In genomic region chr11:102445264-102445890, GRCm38 (mm10) we compare ENCODE assay signal across 8 mouse cellular contexts. TPM values are rescaled to one million over a fixed set of nuclear protein-coding genes. Genes with fewer than 3 reads are reported as not detected.
A peak's percentile ranks its signal among the peaks of the same experiment; 100 is the strongest.
DNase-seq lines count a peak whose midpoint lies in the region; ATAC-seq lines count a peak whose summit lies in the region.

No protein-coding gene starts in this region.

- DNase-seq in kidney, postnatal 14 days, result peak; percentile 44
- no peak for DNase-seq in kidney, adult 18-20 months
- peak; percentile 67 for DNase-seq in cerebellum, adult 9-11 months
- no peak for DNase-seq in liver, embryonic 13.5 days
- no peak for DNase-seq in natural killer cell, adult 2 months (ENCODE audit: low spot score in 2 of 2)
- no peak for DNase-seq in layer of hippocampus, postnatal 25 days (ENCODE audit: extremely low spot score in 1 of 2, low spot score in 1 of 2)

- H3K27ac ChIP-seq in heart, embryonic 16.5 days (ENCODE audit: low read length), result peak overlapping the region; percentile 89
- no peak overlapping the region for H3K27ac ChIP-seq in liver, embryonic 13.5 days
- peak overlapping the region; percentile 94 for H3K27ac ChIP-seq in stomach, embryonic 15.5 days

- peaks cover 44% of the 10 kb centered on the region for H3K4me1 ChIP-seq in heart, embryonic 16.5 days (ENCODE audit: control insufficient read depth, insufficient read depth, low read length)
- H3K4me1 ChIP-seq in liver, embryonic 13.5 days (replicated peaks), result peaks cover 29% of the 10 kb centered on the region
- peaks cover 43% of the 10 kb centered on the region for H3K4me1 ChIP-seq in stomach, embryonic 15.5 days

- 19% methylated on average over 10 of the region's 10 CpGs for WGBS in heart, embryonic 16.5 days
- 44% methylated on average over 10 of the region's 10 CpGs for WGBS in liver, embryonic 13.5 days (ENCODE audit: insufficient replicate concordance)
- 17% methylated on average over 10 of the region's 10 CpGs for WGBS in stomach, embryonic 15.5 days

- no peak overlapping the region; the same call in 1 of the 2 replicates for H3K9ac ChIP-seq in heart, embryonic 16.5 days (ENCODE audit: low read length)
- H3K9ac ChIP-seq in liver, embryonic 13.5 days, result no peak overlapping the region
- H3K9ac ChIP-seq in stomach, embryonic 15.5 days, result peak overlapping the region; percentile 97; the same call in 1 of the 2 replicates

- no peaks in the 10 kb centered on the region for H3K9me3 ChIP-seq in heart, embryonic 16.5 days (replicated peaks; ENCODE audit: control insufficient read depth, low read length)
- H3K9me3 ChIP-seq in liver, embryonic 13.5 days (replicated peaks), result no peaks in the 10 kb centered on the region
- H3K9me3 ChIP-seq in stomach, embryonic 15.5 days, result no peaks in the 10 kb centered on the region

- ATAC-seq in heart, embryonic 16.5 days (replicated peaks; ENCODE audit: extremely low read depth, insufficient read depth, low FRiP score), result peak; percentile 19; the same call in 1 of the 2 replicates
- no peak for ATAC-seq in liver, embryonic 13.5 days (ENCODE audit: low read depth)
- ATAC-seq in stomach, embryonic 15.5 days (ENCODE audit: insufficient read depth, low FRiP score, low read depth), result peak; percentile 48

- H3K4me2 ChIP-seq in heart, embryonic 16.5 days (ENCODE audit: low read depth, low read length), result peak overlapping the region; percentile 91
- 0 out of 2 replicates have a peak overlapping the region, but pooled peaks have one; percentile 85 for H3K4me2 ChIP-seq in liver, embryonic 13.5 days
- peak overlapping the region; percentile 91 for H3K4me2 ChIP-seq in stomach, embryonic 15.5 days

- H3K27me3 ChIP-seq in heart, embryonic 16.5 days (ENCODE audit: control insufficient read depth, insufficient read depth, low read length), result no peaks in the 10 kb centered on the region
- H3K27me3 ChIP-seq in liver, embryonic 13.5 days, result peaks cover 78% of the 10 kb centered on the region
- no peaks in the 10 kb centered on the region for H3K27me3 ChIP-seq in stomach, embryonic 15.5 days (replicated peaks)

- 0 out of 2 replicates have a peak overlapping the region, but pooled peaks have one; percentile 93 for H3K4me3 ChIP-seq in heart, embryonic 16.5 days (ENCODE audit: low read length)
- H3K4me3 ChIP-seq in liver, embryonic 13.5 days (replicated peaks), result no peak overlapping the region; the same call in 1 of the 2 replicates
- H3K4me3 ChIP-seq in stomach, embryonic 15.5 days (replicated peaks), result peak overlapping the region; percentile 93

- H3K36me3 ChIP-seq in heart, embryonic 16.5 days (ENCODE audit: control insufficient read depth, insufficient read depth), result peaks cover 4% of the 10 kb centered on the region; the same call in 1 of the 2 replicates
- no peaks in the 10 kb centered on the region for H3K36me3 ChIP-seq in liver, embryonic 13.5 days
- peaks cover 12% of the 10 kb centered on the region for H3K36me3 ChIP-seq in stomach, embryonic 15.5 days

RNA-seq across cellular contexts. Expression of gene Fam171a2, which starts 2.1 kb away (rescaled TPM):
- 3.0 and 3.9 TPM in 2 replicates for polyA plus RNA-seq in heart, embryonic 16.5 days (2015; fragmentation: Nextera tagmentation; extraction: Ambion mirVana)
- 0.25 and 0.41 TPM in 2 replicates for polyA plus RNA-seq in liver, embryonic 13.5 days (2015; fragmentation: Nextera tagmentation; extraction: Ambion mirVana)
- 5.5 and 6.1 TPM in 2 replicates for polyA plus RNA-seq in stomach, embryonic 15.5 days (2015; fragmentation: Nextera tagmentation; extraction: Ambion mirVana)
- total RNA-seq in layer of hippocampus, postnatal 25 days (2021), result 100 to 1,000 TPM in 1 of 2 experiments, 10 to 100 TPM in 1; 85.4 to 109 TPM

RNA-seq across cellular contexts. Expression of gene Grn, which starts 15.3 kb away (rescaled TPM):
- polyA plus RNA-seq in heart, embryonic 16.5 days (2015; fragmentation: Nextera tagmentation; extraction: Ambion mirVana), result 215 and 234 TPM in 2 replicates
- polyA plus RNA-seq in liver, embryonic 13.5 days (2015; fragmentation: Nextera tagmentation; extraction: Ambion mirVana), result 59.5 and 63.3 TPM in 2 replicates
- polyA plus RNA-seq in stomach, embryonic 15.5 days (2015; fragmentation: Nextera tagmentation; extraction: Ambion mirVana), result 155 and 161 TPM in 2 replicates
- 10 to 100 TPM; 69.9 to 74.0 TPM for total RNA-seq in layer of hippocampus, postnatal 25 days (2021)

RNA-seq across cellular contexts. Expression of gene Itga2b, which starts 24.5 kb away (rescaled TPM):
- polyA plus RNA-seq in heart, embryonic 16.5 days (2015; fragmentation: Nextera tagmentation; extraction: Ambion mirVana), result 6.5 and 6.6 TPM in 2 replicates
- 41.8 and 45.1 TPM in 2 replicates for polyA plus RNA-seq in liver, embryonic 13.5 days (2015; fragmentation: Nextera tagmentation; extraction: Ambion mirVana)
- polyA plus RNA-seq in stomach, embryonic 15.5 days (2015; fragmentation: Nextera tagmentation; extraction: Ambion mirVana), result 7.3 and 7.8 TPM in 2 replicates
- 1 to 10 TPM in 1 of 2 experiments, under 1 TPM in 1; 0.68 to 2.1 TPM for total RNA-seq in layer of hippocampus, postnatal 25 days (2021)

RNA-seq across cellular contexts. Expression of gene Slc25a39, which starts 37.6 kb away (rescaled TPM):
- 308 and 331 TPM in 2 replicates for polyA plus RNA-seq in heart, embryonic 16.5 days (2015; fragmentation: Nextera tagmentation; extraction: Ambion mirVana)
- polyA plus RNA-seq in liver, embryonic 13.5 days (2015; fragmentation: Nextera tagmentation; extraction: Ambion mirVana), result 388 and 390 TPM in 2 replicates
- 256 and 259 TPM in 2 replicates for polyA plus RNA-seq in stomach, embryonic 15.5 days (2015; fragmentation: Nextera tagmentation; extraction: Ambion mirVana)
- total RNA-seq in layer of hippocampus, postnatal 25 days (2021), result 10 to 100 TPM; 63.7 to 65.3 TPM

RNA-seq across cellular contexts. Expression of gene Rundc3a, which starts 52.2 kb away (rescaled TPM):
- polyA plus RNA-seq in heart, embryonic 16.5 days (2015; fragmentation: Nextera tagmentation; extraction: Ambion mirVana), result 0.72 and 1.3 TPM in 2 replicates
- polyA plus RNA-seq in liver, embryonic 13.5 days (2015; fragmentation: Nextera tagmentation; extraction: Ambion mirVana), result 1.5 and 1.7 TPM in 2 replicates
- polyA plus RNA-seq in stomach, embryonic 15.5 days (2015; fragmentation: Nextera tagmentation; extraction: Ambion mirVana), result 8.8 and 9.2 TPM in 2 replicates
- total RNA-seq in layer of hippocampus, postnatal 25 days (2021), result 100 to 1,000 TPM; 442 to 490 TPM

Comparison
In these comparisons a context has a peak if more than half of its experiments do, and no peak if none do; other contexts are left out.
1. DNase-seq: peak in kidney, postnatal 14 days (single experiment) and cerebellum, adult 9-11 months (single experiment); none in kidney, adult 18-20 months (single experiment), liver, embryonic 13.5 days (single experiment), natural killer cell, adult 2 months (0 of 2) and layer of hippocampus, postnatal 25 days (0 of 2).
2. Peak in every context shown above with its lines, with median percentiles within 50 percentile points of each other: H3K4me2 ChIP-seq.